Mouse (Mus musculus): Measurements from ENCODE around the gene Bzw2.

- TF ChIP-seq CTCF (conservative IDR thresholded peaks at IDR 0.05; ENCODE audit: low read length): no peak
- no peak for TF ChIP-seq POU5F1 (IDR thresholded peaks at IDR 0.05; ENCODE audit: borderline replicate concordance, low read length)
- TF ChIP-seq NANOG (IDR thresholded peaks at IDR 0.05; ENCODE audit: borderline replicate concordance, low read length): no peak
Observed at GRCm38 (mm10) chr12:36129826-36130225, 28.1 kb downstream of the Bzw2 start.

All from E14TG2a.4 (cell line).